Mouse (Mus musculus) erythroblast, embryonic 14.5 days (primary cell): ENCODE measurements around the gene Hcst. TPM values are rescaled to one million over a fixed set of nuclear protein-coding genes. Genes with fewer than 3 reads are reported as not detected.

ENCODE experiments used
- H3K27me3 ChIP-seq: 2 replicates; pipeline ENCODE4 v1.6.1; 2012; ENCODE audit warnings: inconsistent platforms; ENCODE audit not compliant: control insufficient read depth
- H3K36me3 ChIP-seq: 2 replicates; pipeline ENCODE4 v1.6.1; 2012; ENCODE audit warnings: mild to moderate bottlenecking, inconsistent platforms; ENCODE audit not compliant: control insufficient read depth
- H3K4me1 ChIP-seq: 2 replicates; pipeline ENCODE4 v1.6.1; 2012; ENCODE audit warnings: inconsistent platforms; ENCODE audit not compliant: control insufficient read depth
- H3K4me3 ChIP-seq: replicated peaks from 2 replicates; pipeline ENCODE3; 2012; ENCODE audit warnings: moderate library complexity, mild to moderate bottlenecking, inconsistent platforms
- H3K9me3 ChIP-seq: 2 replicates; pipeline ENCODE4 v1.6.1; 2012; ENCODE audit warnings: low read length, inconsistent platforms, mixed read lengths; ENCODE audit not compliant: control insufficient read depth
- GATA1 ChIP-seq: IDR thresholded peaks from 2 replicates; pipeline ENCODE4 v1.6.1; 2012; ENCODE audit warnings: low read length, inconsistent platforms, mixed read lengths
- TAL1 ChIP-seq: IDR thresholded peaks from 3 replicates; pipeline ENCODE4 v1.6.1; 2012; ENCODE audit warnings: low read length, inconsistent platforms, mixed read lengths
- polyA plus RNA-seq: library from polyadenylated mRNA; stranded (reverse); fragments of >175 nt; gene quantifications from 2 replicates; pipeline ENCODE4 v1.2.3, GENCODE M21; 2012

Gene Hcst
- polyA plus RNA-seq, 1 experiment: not detected

DNA sequence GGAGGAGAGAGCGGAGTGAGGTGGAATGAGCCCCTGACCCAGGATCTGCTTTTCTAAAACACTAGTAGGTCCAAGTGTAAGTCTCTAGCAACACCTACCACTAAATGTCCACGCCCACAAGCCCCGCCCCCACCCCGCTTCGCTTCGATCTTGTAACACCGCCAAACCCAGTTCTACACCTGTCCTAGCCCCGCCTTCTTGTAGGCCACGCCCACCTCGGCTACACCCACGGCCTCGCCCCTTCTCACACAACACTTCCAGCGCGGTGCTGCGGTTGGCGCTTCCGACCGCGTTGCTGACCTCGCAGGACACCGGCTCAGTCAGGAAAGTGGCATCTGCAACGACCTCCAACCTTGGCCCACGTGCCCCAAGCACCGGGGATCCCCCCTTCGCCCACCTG lies 34.1 kb upstream of the Hcst start:
- H3K36me3 ChIP-seq: no peaks in the 10 kb centered on the region

DNA sequence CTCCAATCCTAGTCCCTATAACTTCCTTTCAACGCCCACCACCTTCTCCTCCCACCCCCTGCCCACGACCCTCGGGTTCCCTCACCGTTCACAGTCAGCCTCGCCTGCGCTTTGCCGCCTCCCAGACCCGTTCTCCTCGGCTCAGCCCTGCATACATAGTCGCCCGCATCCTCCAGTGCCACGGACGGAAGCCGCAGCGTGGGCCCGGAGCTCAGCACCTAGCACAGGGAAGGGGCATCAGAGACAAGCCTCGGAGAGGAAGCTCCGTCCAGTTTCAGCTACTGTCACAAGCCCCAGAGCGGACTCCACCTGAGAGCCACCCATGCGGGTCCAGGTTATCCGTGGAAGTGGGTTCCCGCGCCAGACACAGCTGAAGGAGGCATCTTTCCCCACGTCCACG lies 33.7 kb upstream of the Hcst start:
- peaks cover 12% of the 10 kb centered on the region for H3K4me1 ChIP-seq
- H3K9me3 ChIP-seq: no peaks in the 10 kb centered on the region
- no peak overlapping the region for H3K4me3 ChIP-seq
- H3K36me3 ChIP-seq: no peaks in the 10 kb centered on the region
- peaks cover 63% of the 10 kb centered on the region for H3K27me3 ChIP-seq
- TF ChIP-seq TAL1 (no peak), GATA1 (no peak)

More for the DNA sequence above, 34.1 kb upstream of the Hcst start:
- Histone ChIP-seq H3K27me3 (peaks cover 67% of the 10 kb centered on the region), H3K4me3 (no peak overlapping the region), H3K9me3 (no peaks in the 10 kb centered on the region), H3K4me1 (peaks cover 12% of the 10 kb centered on the region)
- no peak for TF ChIP-seq TAL1

DNA sequence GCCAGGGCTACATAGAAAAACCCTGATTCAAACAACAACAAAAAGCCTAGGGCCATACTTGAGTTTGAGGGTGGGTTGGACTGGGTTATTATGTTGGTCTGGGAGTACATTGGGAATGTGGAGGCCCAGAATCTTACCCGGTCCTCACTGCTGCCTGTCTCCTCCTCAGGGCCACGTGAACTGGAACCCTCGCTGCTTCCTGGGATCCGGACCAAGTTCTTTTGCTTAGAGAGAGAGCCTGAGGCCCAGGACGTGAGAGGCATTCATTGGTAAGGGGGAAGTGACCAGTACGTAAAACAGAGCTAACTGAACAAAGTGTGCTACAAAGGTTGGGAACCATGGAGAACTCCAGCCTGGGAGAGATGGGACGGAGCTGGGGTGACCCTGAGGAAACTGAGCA lies 30.6 kb upstream of the Hcst start:
- Histone ChIP-seq H3K36me3 (no peaks in the 10 kb centered on the region), H3K27me3 (peaks cover 47% of the 10 kb centered on the region), H3K9me3 (peaks cover 11% of the 10 kb centered on the region), H3K4me3 (no peak overlapping the region), H3K4me1 (peaks cover 16% of the 10 kb centered on the region)
- no peak for TF ChIP-seq GATA1

DNA sequence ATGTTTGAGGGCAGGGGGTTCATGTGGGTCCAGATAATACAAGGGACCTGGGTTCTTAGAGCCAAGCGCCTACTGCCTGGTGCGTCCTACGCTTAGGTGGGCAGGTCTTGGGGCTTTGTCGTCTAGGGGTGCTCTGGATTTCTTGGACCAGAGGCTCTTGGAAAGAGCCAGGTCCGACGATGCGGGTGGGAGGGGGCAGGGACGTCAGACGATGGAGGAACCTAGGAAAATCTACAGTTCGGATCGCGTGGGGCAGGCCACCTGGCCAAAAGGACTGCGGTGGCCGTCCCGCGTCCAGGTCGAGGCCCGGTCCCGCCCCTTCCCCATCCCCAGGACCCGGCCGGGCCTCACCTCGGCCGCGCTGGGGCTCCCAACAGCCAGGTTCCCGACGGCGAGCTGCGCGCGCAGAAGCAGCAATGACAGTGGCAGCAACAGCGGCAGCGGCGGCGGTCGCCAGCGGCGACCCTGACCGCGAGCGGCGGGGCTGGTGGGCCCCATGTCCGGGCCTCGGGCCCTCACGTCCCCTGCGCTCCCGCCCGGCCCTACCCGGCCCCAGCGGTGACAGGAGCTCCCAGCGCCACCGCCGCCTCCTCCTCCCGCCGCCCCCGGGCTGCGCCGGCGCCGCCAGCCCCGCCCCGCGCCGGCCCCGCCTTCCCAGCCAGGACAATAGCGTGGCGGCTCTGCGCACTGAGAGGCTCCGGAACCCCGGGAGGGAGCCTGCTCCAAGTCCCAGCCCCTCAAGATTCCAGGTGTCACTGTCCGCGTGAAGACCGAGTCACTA lies 25.5 kb upstream of the Hcst start, which contains the start of gene Aplp1:
Gene Aplp1, minus strand, starts transcription at position 565 of the 781 bp plus-strand sequence.
- H3K9me3 ChIP-seq: peaks cover 11% of the 10 kb centered on the region
- H3K4me1 ChIP-seq: peaks cover 12% of the 10 kb centered on the region
- no peaks in the 10 kb centered on the region for H3K36me3 ChIP-seq
- peak within 1 kb of the TSS; percentile 52 for H3K4me3 ChIP-seq
- H3K27me3 ChIP-seq: peaks cover 42% of the 10 kb centered on the region
- no peak for TF ChIP-seq GATA1
- no peak for TF ChIP-seq TAL1

DNA sequence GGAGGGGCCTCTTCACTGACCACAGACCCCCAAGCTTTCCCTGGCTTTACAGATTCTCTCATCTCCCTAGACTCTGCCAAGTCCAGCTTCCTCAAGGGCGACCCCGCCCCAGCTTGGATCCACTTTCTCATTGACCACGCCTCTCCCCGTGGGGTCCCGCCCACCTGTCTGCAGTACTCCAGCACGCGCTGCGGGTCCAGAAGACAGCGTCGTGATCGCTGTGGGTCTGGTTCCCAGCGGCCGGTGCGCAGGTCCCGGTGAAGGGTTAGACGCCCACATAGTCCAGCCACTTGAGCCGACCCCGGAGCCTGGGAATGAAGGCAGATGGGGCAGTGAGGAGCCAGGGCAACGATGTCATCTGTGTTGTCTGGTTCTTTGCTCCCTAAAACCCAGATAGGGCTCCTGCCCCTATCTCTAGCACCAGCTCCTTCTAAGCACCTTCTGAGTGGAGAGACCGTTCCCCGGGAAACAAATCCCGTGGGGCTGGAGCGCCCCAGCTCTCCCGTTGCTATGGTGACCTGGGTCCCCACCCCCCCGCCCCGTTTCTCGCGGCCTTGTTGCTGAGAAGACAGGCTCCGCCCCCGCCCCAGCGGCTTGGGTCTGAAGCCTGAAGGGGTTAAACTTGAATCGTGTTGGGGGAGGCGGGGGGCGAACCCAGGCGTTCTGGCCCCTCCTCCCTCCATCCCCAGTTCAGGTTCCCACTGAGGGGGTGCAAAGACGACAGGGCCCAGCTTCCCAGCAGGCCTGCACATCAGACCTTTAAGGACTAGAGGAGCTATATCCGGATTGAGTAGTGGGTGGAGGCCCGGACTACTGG lies 24.7 kb upstream of the Hcst start:
- TF ChIP-seq TAL1 (no peak), GATA1 (no peak)
- Histone ChIP-seq H3K27me3 (peaks cover 45% of the 10 kb centered on the region), H3K36me3 (no peaks in the 10 kb centered on the region), H3K9me3 (peaks cover 11% of the 10 kb centered on the region), H3K4me3 (peak overlapping the region; percentile 52), H3K4me1 (peaks cover 12% of the 10 kb centered on the region)

DNA sequence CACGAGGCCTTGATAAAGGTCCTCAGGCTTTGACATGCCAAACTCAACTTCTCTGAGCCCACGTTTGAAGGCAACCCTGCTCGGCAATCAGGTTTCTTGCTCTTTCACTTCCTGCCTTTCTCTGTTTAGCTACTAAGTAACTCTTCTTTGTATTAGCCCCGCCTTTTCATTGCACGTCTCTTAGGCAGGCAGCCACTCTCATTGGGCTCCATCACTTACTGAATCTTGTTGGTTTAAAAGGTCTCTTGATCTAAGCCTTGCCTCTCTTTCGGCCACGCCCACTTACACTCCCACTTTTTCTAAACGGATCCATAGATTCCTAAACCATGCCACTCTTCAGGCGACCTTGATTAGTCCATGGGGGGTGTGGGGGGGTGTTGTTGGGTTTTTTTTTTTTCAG lies 24.0 kb upstream of the Hcst start:
- peaks cover 12% of the 10 kb centered on the region for H3K4me1 ChIP-seq
- H3K36me3 ChIP-seq: no peaks in the 10 kb centered on the region
- no peak for TF ChIP-seq TAL1
- TF ChIP-seq GATA1: no peak
- H3K4me3 ChIP-seq: no peak overlapping the region
- peaks cover 47% of the 10 kb centered on the region for H3K27me3 ChIP-seq
- peaks cover 11% of the 10 kb centered on the region for H3K9me3 ChIP-seq

DNA sequence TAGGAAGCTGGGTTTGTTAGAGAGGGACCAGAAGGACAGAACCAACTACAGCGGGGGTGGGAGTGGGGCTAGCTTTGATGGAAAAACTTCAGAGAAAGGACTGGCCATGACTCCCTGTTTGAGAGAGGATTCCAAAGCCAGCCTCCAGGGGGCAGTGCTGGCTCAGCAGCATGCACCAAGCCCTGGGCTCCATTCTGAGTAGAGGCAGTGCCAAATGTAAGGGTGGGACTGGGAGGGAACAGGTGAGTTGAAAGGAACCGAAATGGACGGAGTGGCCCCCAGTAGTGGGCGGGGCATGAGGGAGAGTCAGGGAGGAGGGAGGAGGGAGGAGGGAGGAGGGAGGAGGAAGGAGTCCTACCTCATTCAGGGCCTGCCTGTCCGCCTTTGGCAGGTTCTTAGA lies 21.0 kb upstream of the Hcst start:
- peaks cover 47% of the 10 kb centered on the region for H3K27me3 ChIP-seq
- no peak for TF ChIP-seq GATA1
- no peak for TF ChIP-seq TAL1

DNA sequence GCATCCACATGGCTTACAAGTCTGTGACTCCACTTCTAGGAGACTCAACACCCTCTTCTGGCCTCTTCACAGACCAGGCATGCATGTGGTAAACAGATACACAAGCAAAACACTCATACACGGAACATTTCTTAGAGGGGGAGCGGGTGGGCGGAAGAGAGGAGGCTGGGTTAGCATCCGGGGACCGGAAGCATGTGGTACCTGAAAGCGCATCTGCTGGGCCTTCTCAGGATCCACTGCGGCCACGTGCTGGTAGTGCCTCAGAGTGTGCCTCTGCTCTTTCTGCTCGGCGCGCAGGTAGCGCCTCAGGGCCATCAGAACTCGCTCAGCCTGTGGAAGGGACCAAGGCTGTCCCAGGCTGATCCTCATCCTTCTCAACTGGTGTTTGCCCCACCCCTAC lies 20.1 kb upstream of the Hcst start:
- TF ChIP-seq TAL1: no peak
- TF ChIP-seq GATA1: no peak
- Histone ChIP-seq H3K36me3 (no peaks in the 10 kb centered on the region), H3K9me3 (no peaks in the 10 kb centered on the region), H3K27me3 (peaks cover 42% of the 10 kb centered on the region), H3K4me1 (peaks cover 4% of the 10 kb centered on the region; the same call in 1 of the 2 replicates), H3K4me3 (no peak overlapping the region)

More for the DNA sequence above, 21.0 kb upstream of the Hcst start:
- no peaks in the 10 kb centered on the region for H3K9me3 ChIP-seq
- peaks cover 12% of the 10 kb centered on the region for H3K4me1 ChIP-seq
- H3K36me3 ChIP-seq: no peaks in the 10 kb centered on the region
- no peak overlapping the region for H3K4me3 ChIP-seq

DNA sequence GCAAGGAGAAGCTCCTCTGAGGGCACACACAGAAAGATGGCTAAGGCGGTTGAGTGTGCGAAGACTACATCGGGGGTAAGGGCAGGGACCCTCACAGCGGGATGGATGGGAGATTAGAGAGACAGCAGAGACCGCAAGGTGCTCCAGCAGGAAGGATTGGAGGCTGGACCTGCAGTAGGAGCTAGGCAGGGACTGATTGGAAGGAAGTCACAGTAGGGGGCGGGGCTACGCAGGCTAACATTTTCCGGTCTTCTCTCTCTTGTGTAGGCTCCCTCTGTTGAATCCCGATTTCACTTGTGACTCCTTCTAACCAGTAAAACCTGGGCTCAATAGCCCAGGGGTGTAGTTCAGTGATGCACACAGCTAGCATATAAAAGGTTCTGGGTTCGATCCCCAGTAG lies 17.2 kb upstream of the Hcst start:
- H3K4me3 ChIP-seq: no peak overlapping the region
- H3K9me3 ChIP-seq: no peaks in the 10 kb centered on the region
- H3K4me1 ChIP-seq: no peaks in the 10 kb centered on the region
- no peaks in the 10 kb centered on the region for H3K36me3 ChIP-seq
- H3K27me3 ChIP-seq: peaks cover 21% of the 10 kb centered on the region
- no peak for TF ChIP-seq GATA1
- TF ChIP-seq TAL1: no peak
